Mouse (Mus musculus): ENCODE results near the gene Zscan26.

DNA sequence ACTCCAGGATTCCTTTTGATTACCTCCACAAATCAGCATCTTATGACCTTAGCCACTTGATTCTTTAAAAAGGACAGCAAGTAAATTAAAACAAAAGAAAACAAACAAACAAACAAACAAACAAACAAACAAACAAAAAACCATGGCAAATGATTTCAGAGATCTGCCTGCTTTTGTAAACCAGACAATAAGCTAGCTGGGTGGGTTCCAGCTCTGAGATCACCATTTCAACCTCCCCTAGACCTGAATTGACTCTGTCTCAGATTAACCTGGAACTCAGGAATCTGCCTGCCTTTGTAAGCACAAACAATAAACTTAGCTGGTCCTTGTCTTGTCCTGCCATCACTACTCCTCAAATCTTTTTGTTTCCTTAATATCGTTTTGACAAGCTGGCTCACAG is 33.4 kb upstream of the Zscan26 start:
- TF ChIP-seq CTCF (IDR thresholded peaks at IDR 0.05; ENCODE audit: low read depth) (no peak), EP300 (optimal IDR thresholded peaks at IDR 0.05) (no peak)
